Comparison of ENCODE assay signal across 9 mouse cellular contexts in the genomic region with DNA sequence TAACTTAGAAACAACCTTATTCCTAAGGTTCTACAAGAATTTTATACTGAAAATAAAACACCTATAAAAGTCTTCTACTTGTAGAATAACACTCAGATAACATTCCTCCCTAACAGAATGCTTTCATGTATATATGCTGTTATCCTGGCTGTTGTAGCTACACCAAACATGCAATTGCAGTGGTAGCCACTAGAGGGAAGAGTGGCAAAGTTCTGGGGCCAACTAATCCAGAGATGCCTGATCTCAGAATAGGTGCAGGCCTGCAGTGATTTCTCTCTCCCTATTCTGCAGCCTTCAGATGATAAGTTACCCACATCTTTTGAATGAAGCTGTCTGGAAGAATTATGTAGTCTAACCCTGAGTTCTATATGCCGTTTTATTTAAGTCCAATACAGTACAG.
DNase-seq lines count a peak whose midpoint lies in the region; ATAC-seq and TF ChIP-seq lines count a peak whose summit lies in the region.
"Had no signal": no experiment of that assay in that cellular context is flagged by ENCODE, and none has a peak within 500 bp of the region (broad histone marks: within the 10 kb centered on the region; RNA-seq: fewer than 3 reads in every experiment).

No protein-coding gene starts in this region.

- peak; percentile 69 for TF ChIP-seq CTCF in heart, adult 2 months (IDR thresholded peaks at IDR 0.05)
- TF ChIP-seq CTCF in MEL (IDR thresholded peaks at IDR 0.05 in 2 of 3, conservative IDR thresholded peaks at IDR 0.05 in 1 of 3; ENCODE audit: control insufficient read depth in 1 of 3, insufficient read depth in 1 of 3, low read depth in 2 of 3, low read length in 3 of 3, poor library complexity in 1 of 3, severe bottlenecking in 1 of 3) = peak; percentile 39 to 54 (median 43)

- TF ChIP-seq POLR2A in heart, adult 2 months (IDR thresholded peaks at IDR 0.05; ENCODE audit: insufficient read depth, low read depth, low read length) = no peak
- no peak for TF ChIP-seq POLR2A in MEL (IDR thresholded peaks at IDR 0.05; ENCODE audit: control insufficient read depth in 1 of 2, insufficient read depth in 1 of 2, low read depth in 1 of 2, low read length in 2 of 2, poor library complexity in 1 of 2)

- TF ChIP-seq RAD21 in MEL (IDR thresholded peaks at IDR 0.05; ENCODE audit: low read depth, low read length) = peak; percentile 40

- H3K36me3 ChIP-seq in heart, adult 2 months (ENCODE audit: control insufficient read depth, insufficient read depth, low read length) = no peaks in the 10 kb centered on the region
- H3K36me3 ChIP-seq in heart, embryonic 12.5 days = no peaks in the 10 kb centered on the region
- no peaks in the 10 kb centered on the region for H3K36me3 ChIP-seq in MEL (ENCODE audit: control insufficient read depth in 1 of 2, insufficient read depth in 2 of 2, low read length in 2 of 2)
- no peaks in the 10 kb centered on the region for H3K36me3 ChIP-seq in midbrain, embryonic 11.5 days (ENCODE audit: control insufficient read depth, insufficient read depth, low read length)

- no peak for TF ChIP-seq EP300 in heart, adult 2 months (IDR thresholded peaks at IDR 0.05; ENCODE audit: insufficient read depth, low read depth, low read length)
- no peak for TF ChIP-seq EP300 in MEL (IDR thresholded peaks at IDR 0.05; ENCODE audit: low read depth in 1 of 2, low read length in 2 of 2)

- no peaks in the 10 kb centered on the region for H3K27me3 ChIP-seq in heart, adult 2 months (ENCODE audit: control insufficient read depth, insufficient read depth, low read length)
- no peaks in the 10 kb centered on the region for H3K27me3 ChIP-seq in heart, embryonic 12.5 days (replicated peaks)
- H3K27me3 ChIP-seq in MEL (ENCODE audit: control insufficient read depth in 1 of 2, insufficient read depth in 2 of 2, low read length in 2 of 2) = no peaks in the 10 kb centered on the region
- H3K27me3 ChIP-seq in midbrain, embryonic 11.5 days (ENCODE audit: control insufficient read depth, insufficient read depth, low read length) = no peaks in the 10 kb centered on the region
- H3K27me3 ChIP-seq: CH12.LX had no signal

- H3K9me3 ChIP-seq in heart, embryonic 12.5 days (replicated peaks) = no peaks in the 10 kb centered on the region
- no peaks in the 10 kb centered on the region for H3K9me3 ChIP-seq in MEL (replicated peaks; ENCODE audit: insufficient read depth, low read length)
- H3K9me3 ChIP-seq in midbrain, embryonic 11.5 days (ENCODE audit: control insufficient read depth, low read length) = no peaks in the 10 kb centered on the region

- intact Hi-C loops in heart, adult 2 months (cut with DNase I) = no loop called here

- H3K4me2 ChIP-seq in heart, embryonic 12.5 days = no peak overlapping the region
- no peak overlapping the region for H3K4me2 ChIP-seq in midbrain, embryonic 11.5 days

- 37% methylated on average over 1 of the region's 1 CpGs for WGBS in heart, adult 2 months
- WGBS in heart, embryonic 12.5 days = 37% methylated on average over 1 of the region's 1 CpGs
- 18% methylated on average over 1 of the region's 1 CpGs for WGBS in midbrain, embryonic 11.5 days

- no peak for DNase-seq in heart, adult 2 months
- DNase-seq in MEL (ENCODE audit: low read depth, low spot score) = peak; percentile 27
- DNase-seq in cerebellum, postnatal 14 days = peak; percentile 78 to 79
- peak; percentile 15 to 59 for DNase-seq in frontal cortex, postnatal 25 days (ENCODE audit: low spot score in 2 of 2)
- peak; percentile 53 for DNase-seq in layer of hippocampus, adult 9-11 months
- peak; percentile 91 for DNase-seq in midbrain, embryonic 11.5 days (ENCODE audit: low spot score, missing footprints)
- DNase-seq in spleen, adult 12 weeks (ENCODE audit: low spot score) = no peak

- no peak overlapping the region for H3K4me3 ChIP-seq in heart, adult 2 months
- no peak overlapping the region for H3K4me3 ChIP-seq in heart, embryonic 12.5 days
- no peak overlapping the region for H3K4me3 ChIP-seq in MEL (ENCODE audit: control insufficient read depth in 1 of 2, insufficient read depth in 1 of 2, low read depth in 2 of 2, low read length in 2 of 2)
- H3K4me3 ChIP-seq in midbrain, embryonic 11.5 days (ENCODE audit: low read depth, low read length) = no peak overlapping the region

- no peak overlapping the region for H3K27ac ChIP-seq in heart, adult 2 months
- H3K27ac ChIP-seq in heart, embryonic 12.5 days (ENCODE audit: poor library complexity, severe bottlenecking) = no peak overlapping the region
- no peak overlapping the region for H3K27ac ChIP-seq in MEL (ENCODE audit: control insufficient read depth, low read depth, low read length)
- H3K27ac ChIP-seq in midbrain, embryonic 11.5 days (ENCODE audit: low read depth, low read length) = no peak overlapping the region

- no peaks in the 10 kb centered on the region for H3K4me1 ChIP-seq in heart, adult 2 months (ENCODE audit: control insufficient read depth, insufficient read depth, low read length)
- H3K4me1 ChIP-seq in heart, embryonic 12.5 days (replicated peaks) = no peaks in the 10 kb centered on the region
- no peaks in the 10 kb centered on the region for H3K4me1 ChIP-seq in MEL (ENCODE audit: control insufficient read depth in 1 of 2, insufficient read depth in 2 of 2, low read length in 2 of 2)
- no peaks in the 10 kb centered on the region for H3K4me1 ChIP-seq in midbrain, embryonic 11.5 days (ENCODE audit: control insufficient read depth, insufficient read depth, low read length)

- ATAC-seq in heart, embryonic 12.5 days (ENCODE audit: insufficient number of reproducible peaks, low FRiP score) = no peak
- ATAC-seq in midbrain, embryonic 11.5 days (ENCODE audit: low FRiP score) = peak; percentile 87

- H3K9ac ChIP-seq in heart, adult 2 months (ENCODE audit: low read depth, low read length) = no peak overlapping the region
- no peak overlapping the region for H3K9ac ChIP-seq in heart, embryonic 12.5 days
- no peak overlapping the region for H3K9ac ChIP-seq in MEL (ENCODE audit: control insufficient read depth, low read depth, low read length, poor library complexity, severe bottlenecking)
- H3K9ac ChIP-seq in midbrain, embryonic 11.5 days (ENCODE audit: low read length) = no peak overlapping the region

- H3K79me2 ChIP-seq in heart, adult 2 months (replicated peaks; ENCODE audit: control insufficient read depth, insufficient read depth, low read length) = no peaks in the 10 kb centered on the region
- H3K79me2 ChIP-seq in MEL (ENCODE audit: control insufficient read depth, insufficient read depth, low read length, poor library complexity) = no peaks in the 10 kb centered on the region

TF ChIP-seq in MEL, 35 proteins besides CTCF, POLR2A, EP300 and RAD21:
- TF ChIP-seq ZC3H11A (IDR thresholded peaks at IDR 0.05; ENCODE audit: low read depth, low read length) (peak; percentile 46), CHD1 (IDR thresholded peaks at IDR 0.05; ENCODE audit: low read depth, low read length) (no peak), SMC3 (IDR thresholded peaks at IDR 0.05; ENCODE audit: low read depth, low read length) (peak; percentile 73)

Comparison
In these comparisons a context has a peak if more than half of its experiments do, and no peak if none do; other contexts are left out.
1. DNase-seq: peak in MEL (single experiment), cerebellum, postnatal 14 days (2 of 2), frontal cortex, postnatal 25 days (2 of 2), layer of hippocampus, adult 9-11 months (single experiment) and midbrain, embryonic 11.5 days (single experiment); none in heart, adult 2 months (0 of 2) and spleen, adult 12 weeks (single experiment).